Mouse (Mus musculus): ENCODE measurements around the gene A830018L16Rik. TPM values are rescaled to one million over a fixed set of nuclear protein-coding genes. Genes with fewer than 3 reads are reported as not detected.
"Not testable (repeated sequence)": the region's sequence is repeated elsewhere in the genome, so short reads cannot be mapped to it uniquely, and the experiment has no call there.

Gene A830018L16Rik
- polyA plus RNA-seq (2017; shearing (Covaris generic)): not detected

DNA sequence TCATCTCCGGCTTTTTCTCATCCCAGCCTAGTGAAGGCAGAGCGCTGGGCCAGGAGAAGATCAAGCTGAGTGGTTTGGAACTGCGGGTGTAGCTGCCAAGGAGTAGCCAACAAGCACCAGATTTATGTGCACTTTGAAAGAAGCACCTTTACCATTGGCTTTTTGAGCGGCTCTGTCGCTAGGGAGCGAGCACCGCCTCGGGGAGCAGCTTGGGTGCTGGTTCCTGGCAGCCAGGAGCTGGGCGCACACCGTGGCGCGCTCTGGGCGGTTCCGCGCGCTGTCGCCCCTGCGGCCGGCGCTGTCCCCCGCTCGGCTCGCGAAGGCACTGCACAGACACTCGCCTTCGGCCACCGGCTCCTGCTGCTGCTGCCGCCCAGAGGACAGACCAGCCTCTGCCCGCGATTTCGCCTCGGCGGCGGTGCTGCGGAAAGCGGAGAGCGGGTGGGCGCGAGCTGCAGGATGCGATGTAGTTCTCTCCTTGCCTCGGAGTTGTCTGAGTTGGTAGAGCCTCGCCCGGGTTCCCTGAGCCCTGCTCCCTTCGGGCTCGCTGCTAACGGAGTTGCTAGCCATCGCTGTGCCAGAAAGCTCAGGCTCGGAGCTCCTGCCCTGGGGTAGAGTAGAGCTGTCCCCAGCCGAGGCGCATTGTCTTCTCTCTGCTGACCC, at the start of gene A830018L16Rik:
Gene A830018L16Rik, plus strand, starts transcription at position 212 of the 663 bp plus-strand sequence.
- no peak for ATAC-seq

DNA sequence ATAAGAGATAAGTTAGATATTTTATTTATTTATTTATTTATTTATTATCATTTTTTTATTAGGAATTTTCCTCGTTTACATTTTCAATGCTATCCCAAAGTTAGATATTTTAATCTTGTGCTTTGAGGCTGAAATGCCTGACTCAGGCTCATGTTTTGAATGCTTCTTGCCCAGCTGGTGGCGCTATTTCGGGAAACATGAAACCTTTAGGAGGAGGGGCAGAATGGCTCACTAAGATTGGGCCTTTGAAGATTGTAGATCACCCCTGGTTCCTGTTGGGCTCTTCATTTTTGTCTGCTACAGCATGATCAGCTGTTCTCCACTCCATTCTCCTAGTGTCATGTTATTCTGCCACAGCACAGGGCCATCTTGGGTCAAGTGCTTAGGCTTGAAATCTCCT, 28.1 kb upstream of the A830018L16Rik start:
- ATAC-seq: no peak

DNA sequence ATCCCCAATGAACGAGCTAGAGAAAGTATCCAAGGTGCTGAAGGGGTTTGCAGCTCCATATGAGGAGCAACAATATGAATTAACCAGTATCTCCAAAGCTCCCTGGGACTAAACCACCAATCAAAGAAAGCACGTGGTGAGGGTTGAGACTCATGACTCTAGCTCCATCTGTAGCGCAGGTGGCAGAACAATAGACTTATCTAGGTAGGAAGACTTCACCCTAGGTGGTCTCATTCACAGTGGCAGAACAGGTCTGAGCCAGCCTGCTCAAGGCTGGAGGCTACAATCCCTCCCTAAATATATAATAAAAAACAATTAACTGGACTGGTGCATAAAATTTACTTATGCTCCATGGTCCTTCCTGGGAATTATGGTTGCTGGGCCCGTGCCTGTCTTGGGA, 18.5 kb upstream of the A830018L16Rik start:
- ATAC-seq: no peak

DNA sequence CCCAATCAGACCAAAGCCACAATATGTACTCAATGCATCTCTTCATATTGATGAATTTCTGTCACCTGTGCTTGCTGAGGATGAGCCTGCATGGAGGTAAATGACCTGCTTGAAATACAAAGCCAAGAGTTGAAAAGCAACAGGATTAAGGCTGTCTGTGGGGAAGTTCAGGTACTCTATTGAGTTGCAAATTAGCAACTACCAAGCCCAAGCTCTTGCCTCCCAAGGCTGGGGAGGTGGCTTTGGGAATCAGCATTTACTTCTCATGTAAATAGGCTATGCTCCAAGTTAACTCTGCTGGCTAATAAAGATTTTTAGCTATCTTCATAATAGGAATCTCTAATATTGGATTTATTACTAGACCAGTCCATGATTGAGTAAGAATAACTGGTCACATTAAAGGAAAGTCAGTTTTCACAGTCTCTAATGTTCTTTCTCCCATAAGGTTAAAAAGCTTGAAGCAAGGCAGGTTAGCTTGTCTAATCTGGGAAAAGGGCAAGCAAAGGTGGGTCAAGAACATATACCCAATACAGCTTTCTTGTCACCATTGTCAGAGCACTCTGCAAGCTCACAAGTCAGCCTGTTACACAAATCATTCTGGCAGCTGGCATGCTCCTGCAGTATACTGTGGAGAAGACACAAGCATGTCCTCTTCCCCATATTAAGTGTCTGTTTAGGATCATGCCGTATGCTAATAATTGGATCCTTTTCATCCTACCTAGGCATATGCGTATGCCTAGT, 17.7 kb upstream of the A830018L16Rik start:
- ATAC-seq: no peak

DNA sequence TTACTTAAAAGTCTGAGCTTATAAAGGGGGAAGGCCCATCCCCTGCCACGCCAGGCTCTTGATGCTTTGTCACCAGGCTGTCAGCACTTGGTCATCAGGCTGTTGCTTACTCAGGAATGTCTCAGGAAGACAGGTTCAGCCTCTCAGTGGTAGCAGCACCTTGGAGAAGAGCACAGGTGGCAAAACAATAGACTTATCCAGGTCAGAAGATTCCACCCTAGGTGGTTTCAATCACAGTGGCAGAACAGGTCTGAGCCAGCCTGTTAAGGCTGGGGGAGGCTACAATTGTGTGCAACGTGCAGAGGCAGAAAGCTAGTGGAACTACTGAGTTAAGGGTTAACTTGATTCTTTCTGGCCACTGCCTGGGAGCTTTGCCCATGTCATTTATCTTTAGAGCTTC, 12.7 kb upstream of the A830018L16Rik start:
- no peak for ATAC-seq

GRCm38 (mm10) chr1:11405527-11405926, 8.4 kb upstream of the A830018L16Rik start:
- no peak for ATAC-seq

GRCm38 (mm10) chr1:11406026-11406425, 7.9 kb upstream of the A830018L16Rik start:
- no peak for ATAC-seq

- ATAC-seq: no peak
These were observed 655 bp downstream of the A830018L16Rik start for GRCm38 (mm10) chr1:11414560-11414959.

- ATAC-seq: no peak
These were observed 13.4 kb downstream of the A830018L16Rik start for GRCm38 (mm10) chr1:11427310-11427709.

- ATAC-seq: no peak
These were observed 44.4 kb downstream of the A830018L16Rik start for GRCm38 (mm10) chr1:11458353-11458752.

DNA sequence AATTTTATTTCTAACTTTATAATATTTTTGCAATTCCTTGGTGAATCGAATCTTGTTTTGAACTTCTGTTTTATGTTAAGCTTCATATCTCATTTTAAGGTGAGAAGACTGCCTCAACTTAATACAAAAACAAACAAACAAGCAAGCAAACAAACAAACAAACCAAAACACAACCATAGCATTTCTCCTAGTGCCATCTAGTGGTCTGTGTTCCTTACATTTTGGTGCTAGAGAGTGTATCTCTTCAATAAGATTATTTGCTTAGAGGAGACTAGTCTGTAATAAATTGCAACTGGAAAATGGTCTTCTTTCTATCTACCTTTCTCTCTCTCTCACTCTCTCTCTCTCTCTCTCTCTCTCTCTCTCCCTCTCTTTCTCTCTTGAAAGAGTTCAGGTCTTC, 52.4 kb downstream of the A830018L16Rik start:
- ATAC-seq: no peak

GRCm38 (mm10) chr1:11467065-11467643, 53.2 kb downstream of the A830018L16Rik start:
- ATAC-seq: no peak

DNA sequence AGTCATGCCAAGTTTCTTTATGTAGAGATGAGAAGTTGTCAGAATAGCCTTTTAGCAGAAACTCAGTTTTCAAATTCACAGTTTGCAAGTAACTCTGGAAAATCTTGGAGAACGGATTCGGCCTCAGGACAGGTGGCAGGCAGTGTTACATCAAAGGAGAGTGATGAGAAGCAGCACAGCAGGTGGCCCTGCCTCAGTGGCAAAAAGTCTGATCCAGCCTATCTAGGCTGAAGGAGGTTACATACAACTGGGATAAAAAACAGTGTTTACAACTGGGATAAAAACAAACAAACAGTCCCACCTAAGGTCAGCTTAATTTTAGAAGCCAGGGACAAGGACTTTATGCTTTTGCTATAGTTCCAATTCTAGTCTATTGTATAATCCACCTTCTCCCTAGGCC, 79.0 kb downstream of the A830018L16Rik start:
- ATAC-seq: no peak

DNA sequence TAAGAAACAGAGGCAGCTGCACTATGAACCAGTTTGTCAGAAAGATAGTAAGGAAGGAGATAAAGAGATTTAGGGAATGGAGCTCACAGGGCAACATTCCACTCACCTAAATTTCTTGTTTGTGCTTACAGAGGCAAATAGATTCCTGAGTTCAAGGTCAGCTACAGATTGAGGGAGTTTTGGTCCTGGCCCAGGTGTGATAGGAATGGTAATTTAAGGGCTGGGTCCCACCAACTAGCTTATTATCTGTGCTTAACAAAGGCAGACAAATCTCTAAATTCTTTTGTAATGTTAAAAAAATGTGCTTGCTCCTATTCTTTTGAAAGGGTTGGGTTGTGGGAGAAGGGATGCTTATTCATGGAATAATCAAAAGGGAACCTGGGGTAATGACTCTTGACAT, 87.7 kb downstream of the A830018L16Rik start:
- no peak for ATAC-seq

DNA sequence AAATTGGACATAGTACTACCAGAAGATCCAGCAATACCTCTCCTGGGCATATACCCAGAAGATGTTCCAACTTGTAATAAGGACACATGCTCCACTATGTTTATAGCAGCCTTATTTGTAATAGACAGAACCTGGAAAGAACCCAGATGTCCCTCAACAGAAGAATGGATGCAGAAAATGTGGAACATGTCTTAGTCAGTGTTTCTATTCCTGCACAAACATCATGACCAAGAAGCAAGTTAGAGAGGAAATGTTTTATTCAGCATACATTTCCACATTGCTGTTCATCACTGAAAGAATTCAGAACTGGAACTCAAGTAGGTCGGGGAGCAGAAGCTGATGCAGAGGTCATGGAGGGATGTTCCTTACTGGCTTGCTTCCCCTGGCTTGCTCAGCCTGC, 135.9 kb downstream of the A830018L16Rik start:
- not testable (repeated sequence) for ATAC-seq

- no peak for ATAC-seq
These were observed 151.4 kb downstream of the A830018L16Rik start for GRCm38 (mm10) chr1:11565309-11565708.

- no peak for ATAC-seq
These were observed 152.8 kb downstream of the A830018L16Rik start for GRCm38 (mm10) chr1:11566730-11567129.

DNA sequence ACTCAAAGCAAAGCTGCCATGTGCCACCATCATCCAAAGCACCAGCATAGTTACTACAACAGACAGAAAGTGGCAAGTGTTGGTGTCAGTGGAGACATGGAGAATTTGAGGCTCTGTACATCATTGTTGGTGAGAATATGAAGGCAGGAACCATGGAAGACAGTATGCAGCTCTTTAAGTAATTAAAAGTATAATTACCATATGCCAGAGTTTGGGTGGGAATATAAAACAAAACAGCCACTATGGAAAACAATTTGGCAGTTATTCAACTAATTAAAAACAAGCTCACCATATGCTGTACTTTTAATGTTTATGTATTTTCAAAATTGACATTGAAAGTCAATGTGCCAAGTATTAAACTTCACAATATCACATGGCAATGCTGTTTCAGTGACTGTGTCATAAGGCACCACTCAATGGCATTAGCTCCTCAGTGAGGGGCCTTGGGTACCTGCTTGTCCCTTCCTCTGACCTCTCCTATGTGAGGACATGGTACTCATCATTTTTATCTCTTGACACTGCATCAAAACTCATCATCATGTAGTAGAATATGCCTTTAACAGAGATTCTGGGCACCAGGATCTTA, 153.5 kb downstream of the A830018L16Rik start:
- ATAC-seq: no peak

GRCm38 (mm10) chr1:11570274-11570673, 156.4 kb downstream of the A830018L16Rik start:
- no peak for ATAC-seq

DNA sequence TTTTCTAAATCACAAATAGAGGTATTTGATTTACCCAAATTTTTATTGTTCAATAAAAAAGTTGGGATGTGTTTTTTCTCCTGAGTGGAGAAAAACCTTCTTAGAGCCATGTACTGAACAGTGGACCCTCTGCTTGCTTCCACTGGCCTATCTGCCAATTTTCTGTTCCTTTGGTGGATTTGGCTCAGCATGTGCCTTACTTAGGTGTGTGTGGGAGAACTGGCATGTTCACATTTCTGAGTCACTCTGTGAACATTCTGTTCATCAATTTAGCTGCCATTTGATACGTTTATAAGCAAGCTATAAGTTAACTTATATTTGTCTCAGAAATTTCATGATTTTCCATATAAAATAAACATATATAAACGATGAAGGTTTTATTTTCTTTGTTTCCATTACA, 159.6 kb downstream of the A830018L16Rik start:
- no peak for ATAC-seq

- no peak for ATAC-seq
These were observed 166.1 kb downstream of the A830018L16Rik start for GRCm38 (mm10) chr1:11580026-11580425.

- no peak for ATAC-seq
These were observed 174.4 kb downstream of the A830018L16Rik start for GRCm38 (mm10) chr1:11588305-11588704.

DNA sequence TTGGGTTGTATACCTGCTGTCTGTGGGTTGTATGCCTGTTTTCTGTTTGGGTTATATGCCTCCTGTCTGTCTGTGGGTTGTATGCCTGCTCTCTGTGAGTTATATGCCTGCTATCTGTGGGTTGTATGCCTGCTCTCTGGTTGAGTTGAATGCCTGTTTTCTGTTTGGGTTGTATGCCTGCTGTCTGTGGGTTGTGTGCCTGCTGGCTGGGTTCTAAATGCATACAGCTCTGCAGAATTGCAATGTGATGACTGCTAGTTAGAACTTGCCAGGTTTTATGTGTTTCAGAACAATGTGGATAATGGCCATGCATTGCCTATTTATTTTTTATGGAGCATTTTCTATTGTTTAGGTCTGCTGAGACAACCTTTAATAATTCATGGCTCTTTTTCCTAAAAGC, 236.2 kb downstream of the A830018L16Rik start:
- no peak for ATAC-seq

Data from activated CD4-positive, CD25-positive, alpha-beta regulatory T cell, adult 4 months (primary cell).